Mouse (Mus musculus): ENCODE measurements at regions not wholly inside any gene's neighbourhood (a gene's known extent, or its start where the extent isn't known, plus 50 kb on each side); places are given as distances from the start of the nearest gene placed in this dataset.

GRCm38 (mm10) chr6:31176368-31176767 is 217.5 kb upstream of the Klf14 start:
- TF ChIP-seq POLR2A (IDR thresholded peaks at IDR 0.05; ENCODE audit: low read depth, low read length) (no peak), CTCF (conservative IDR thresholded peaks at IDR 0.05; ENCODE audit: insufficient read depth, insufficient read length, low read depth, low read length) (peak; percentile 54)

Data from kidney, adult 2 months (tissue).